Mouse (Mus musculus) CH12.LX (cell line): ENCODE results near the gene Kalrn. TPM values are rescaled to one million over a fixed set of nuclear protein-coding genes. Genes with fewer than 3 reads are reported as not detected.

Source experiments
- DNase-seq: peaks from one replicate; pipeline ENCODE4 v3.0.0-alpha.2; 2013; ENCODE audit errors: extremely low read depth
- H3K27ac ChIP-seq: 2 replicates; pipeline ENCODE4 v1.5.1; 2012; ENCODE audit warnings: low read depth, mild to moderate bottlenecking, control low read depth, moderate library complexity; ENCODE audit not compliant: insufficient read depth
- H3K27me3 ChIP-seq: replicated peaks from 2 replicates; pipeline ENCODE3; 2012; ENCODE audit warnings: inconsistent platforms
- H3K36me3 ChIP-seq, 2 experiments: replicated peaks in 1 of 2; 2 replicates each; pipeline versions ENCODE3 to v1.6.1; 2012; ENCODE audit warnings: inconsistent platforms in 1 of 2, low read length in 1 of 2, mild to moderate bottlenecking in 1 of 2, mixed read lengths in 1 of 2, moderate library complexity in 1 of 2; ENCODE audit not compliant: control insufficient read depth in 1 of 2, insufficient read depth in 1 of 2
- H3K4me1 ChIP-seq, 2 experiments: 2 replicates each; pipeline ENCODE4 v1.6.1; 2012; ENCODE audit warnings: inconsistent platforms in 1 of 2, moderate library complexity in 1 of 2; ENCODE audit not compliant: insufficient read depth in 2 of 2, control insufficient read depth in 1 of 2
- H3K4me2 ChIP-seq: 2 replicates; pipeline ENCODE4 v1.6.1; 2012; ENCODE audit warnings: low read depth, mild to moderate bottlenecking, control low read depth; ENCODE audit not compliant: poor library complexity, insufficient read depth, severe bottlenecking
- H3K4me3 ChIP-seq, 3 experiments: fragments of 150-350 bp in 1 of 3; sonication (generic) in 1 of 3; replicated peaks in 1 of 3; 2 replicates each; pipeline versions ENCODE3 to v1.5.1; 2011 to 2012; ENCODE audit warnings: low read depth in 2 of 3, low read length in 2 of 3, mild to moderate bottlenecking in 2 of 3, moderate library complexity in 2 of 3, control low read depth in 1 of 3, improper control_type of control experiment in 1 of 3, inconsistent platforms in 1 of 3, mixed read lengths in 1 of 3; ENCODE audit not compliant: poor library complexity in 1 of 3
- H3K79me2 ChIP-seq: replicated peaks from 2 replicates; pipeline ENCODE4 v1.6.1; 2012; ENCODE audit warnings: mild to moderate bottlenecking, moderate library complexity; ENCODE audit not compliant: control insufficient read depth, poor library complexity, insufficient read depth, severe bottlenecking; ENCODE audit errors: extremely low read depth
- H3K9ac ChIP-seq: 2 replicates; pipeline ENCODE4 v1.6.1; 2012; ENCODE audit warnings: low read depth, mild to moderate bottlenecking, control low read depth, moderate library complexity; ENCODE audit not compliant: insufficient read depth
- H3K9me3 ChIP-seq: replicated peaks from 2 replicates; pipeline ENCODE3; 2012; ENCODE audit warnings: low read length, inconsistent platforms, mixed read lengths
- CTCF ChIP-seq, 2 experiments: IDR thresholded peaks in 1 of 2; conservative IDR thresholded peaks in 1 of 2; 2 replicates each; pipeline ENCODE4 v1.5.1; 2011 to 2012; ENCODE audit warnings: low read depth in 2 of 2, low read length in 2 of 2, improper control_type of control experiment in 1 of 2, inconsistent platforms in 1 of 2, mild to moderate bottlenecking in 1 of 2, moderate library complexity in 1 of 2
- E2F4 ChIP-seq: IDR thresholded peaks from 2 replicates; pipeline ENCODE4 v1.6.1; 2011; ENCODE audit warnings: low read depth, low read length, improper control_type of control experiment; ENCODE audit not compliant: insufficient replicate concordance
- ELF1 ChIP-seq: IDR thresholded peaks from 2 replicates; pipeline ENCODE4 v1.6.1; 2014; ENCODE audit warnings: low read depth, mild to moderate bottlenecking, inconsistent platforms, low read length, improper control_type of control experiment
- EP300 ChIP-seq: IDR thresholded peaks from 2 replicates; pipeline ENCODE4 v1.6.1; 2011; ENCODE audit warnings: low read length, improper control_type of control experiment
- GABPA ChIP-seq: IDR thresholded peaks from 2 replicates; pipeline ENCODE4 v1.6.1; 2012; ENCODE audit warnings: low read depth, low read length, improper control_type of control experiment, inconsistent platforms; ENCODE audit not compliant: insufficient replicate concordance
- JUN ChIP-seq: IDR thresholded peaks from 2 replicates; pipeline ENCODE4 v1.6.1; 2011; ENCODE audit warnings: low read depth, mild to moderate bottlenecking, low read length, improper control_type of control experiment, moderate library complexity; ENCODE audit not compliant: insufficient read depth
- KAT2A ChIP-seq: IDR thresholded peaks from 2 replicates; pipeline ENCODE4 v1.6.1; 2012; ENCODE audit warnings: low read length, improper control_type of control experiment, inconsistent platforms; ENCODE audit not compliant: insufficient replicate concordance
- MAFK ChIP-seq: IDR thresholded peaks from 2 replicates; pipeline ENCODE4 v1.6.1; 2011; ENCODE audit warnings: low read length, improper control_type of control experiment; ENCODE audit not compliant: insufficient replicate concordance
- MAX ChIP-seq: IDR thresholded peaks from 2 replicates; pipeline ENCODE4 v1.6.1; 2011; ENCODE audit warnings: low read length, improper control_type of control experiment
- MEF2A ChIP-seq: IDR thresholded peaks from 2 replicates; pipeline ENCODE4 v1.6.1; 2014; ENCODE audit warnings: low read depth, mild to moderate bottlenecking, inconsistent platforms, low read length, improper control_type of control experiment, borderline replicate concordance
- MYC ChIP-seq: IDR thresholded peaks from 2 replicates; pipeline ENCODE4 v1.6.1; 2011; ENCODE audit warnings: low read depth, mild to moderate bottlenecking, improper control_type of control experiment, low read length
- NRF1 ChIP-seq: IDR thresholded peaks from 2 replicates; pipeline ENCODE4 v1.6.1; 2014; ENCODE audit warnings: low read depth, mild to moderate bottlenecking, inconsistent platforms, low read length, improper control_type of control experiment, moderate library complexity
- SIN3A ChIP-seq: IDR thresholded peaks from 2 replicates; pipeline ENCODE4 v1.6.1; 2012; ENCODE audit warnings: low read length, improper control_type of control experiment, inconsistent platforms
- TBP ChIP-seq: conservative IDR thresholded peaks from 2 replicates; pipeline ENCODE4 v1.6.1; 2011; ENCODE audit warnings: low read depth, low read length, improper control_type of control experiment
- TCF12 ChIP-seq: IDR thresholded peaks from 2 replicates; pipeline ENCODE4 v1.6.1; 2014; ENCODE audit warnings: low read depth, mild to moderate bottlenecking, inconsistent platforms, low read length, improper control_type of control experiment
- USF1 ChIP-seq: IDR thresholded peaks from 2 replicates; pipeline ENCODE4 v1.6.1; 2014; ENCODE audit warnings: low read depth, mild to moderate bottlenecking, inconsistent platforms, low read length, improper control_type of control experiment
- USF2 ChIP-seq: conservative IDR thresholded peaks from 2 replicates; pipeline ENCODE4 v1.6.1; 2011; ENCODE audit warnings: low read depth, low read length, improper control_type of control experiment
- ZC3H11A ChIP-seq: IDR thresholded peaks from 2 replicates; pipeline ENCODE4 v1.6.1; 2012; ENCODE audit warnings: low read depth, mild to moderate bottlenecking, inconsistent platforms, low read length, improper control_type of control experiment
- ZMIZ1 ChIP-seq: IDR thresholded peaks from 2 replicates; pipeline ENCODE4 v1.6.1; 2012; ENCODE audit warnings: low read depth, mild to moderate bottlenecking, inconsistent platforms, low read length, improper control_type of control experiment
- dilution Hi-C: fragments of 300-500 bp; cut with MboI; formaldehyde crosslinking; loops from 2 replicates; pipeline ENCODE4 v1.14.3; 2020; ENCODE audit warnings: low sequenced_read_pairs; ENCODE audit not compliant: extremely low pct_unique_long_range_greater_than_20kb, extremely low pct_ligation_motif_present
- in situ Hi-C: fragments of 300-500 bp; cut with MboI; formaldehyde crosslinking; loops from 3 replicates; pipeline ENCODE4 v1.14.3; 2019; ENCODE audit warnings: low sequenced_read_pairs, low pct_ligation_motif_present, low pct_unique_long_range_greater_than_20kb, mixed read lengths
- polyA plus RNA-seq: library from polyadenylated mRNA; unstranded; fragments of >175 nt; gene quantifications from 2 replicates; pipeline ENCODE4 v1.2.1, GENCODE M21; 2012; ENCODE audit warnings: low read depth; ENCODE audit not compliant: insufficient read length
- total RNA-seq, 2 experiments: library from RNA; depleted of rRNA; stranded (reverse); fragments of 300-350 nt in 1 of 2; fragments of >200 nt in 1 of 2; gene quantifications; 2 replicates each; pipeline ENCODE4 v1.2.3; 2012 to 2014

The Kalrn gene
- total and polyA plus RNA-seq, 3 experiments = 0.08 to 0.09 TPM; not detected in 1

- H3K9ac ChIP-seq = no peak overlapping the region
- H3K4me3 ChIP-seq = no peak overlapping the region
- no peak for TF ChIP-seq ELF1
- TF ChIP-seq SIN3A = no peak
- no peak for TF ChIP-seq TCF12
- no peak for TF ChIP-seq TBP
- no peaks in the 10 kb centered on the region for H3K4me1 ChIP-seq
- peaks cover 87% of the 10 kb centered on the region for H3K27me3 ChIP-seq
- in situ Hi-C loops = no loop called here
- dilution Hi-C loops = no loop called here
- no peaks in the 10 kb centered on the region for H3K79me2 ChIP-seq
- H3K27ac ChIP-seq = no peak overlapping the region
- H3K36me3 ChIP-seq = no peaks in the 10 kb centered on the region
- no peak for DNase-seq
- no peaks in the 10 kb centered on the region for H3K9me3 ChIP-seq
- H3K4me2 ChIP-seq = no peak overlapping the region
Observed at GRCm38 (mm10) chr16:34389520-34390271, 183.6 kb downstream of the Kalrn start.

GRCm38 (mm10) chr16:34388871-34389270 is 184.5 kb downstream of the Kalrn start:
- H3K79me2 ChIP-seq = no peaks in the 10 kb centered on the region
- no peak overlapping the region for H3K9ac ChIP-seq
- TF ChIP-seq E2F4 (no peak), USF1 (no peak), MEF2A (no peak), MAX (no peak), CTCF (conservative IDR thresholded peaks at IDR 0.05 in 1 of 2, IDR thresholded peaks at IDR 0.05 in 1 of 2; ENCODE audit: low read depth in 2 of 2, low read length in 2 of 2) (no peak), EP300 (no peak), ZC3H11A (no peak), JUN (no peak), ZMIZ1 (no peak), KAT2A (no peak), NRF1 (no peak), USF2 (no peak), TCF12 (no peak), MAFK (no peak), SIN3A (no peak), GABPA (no peak), MYC (no peak)
- H3K27me3 ChIP-seq = peaks cover 87% of the 10 kb centered on the region
- no peak overlapping the region for H3K4me3 ChIP-seq
- H3K4me2 ChIP-seq = no peak overlapping the region
- in situ Hi-C loops = no loop called here
- H3K27ac ChIP-seq = no peak overlapping the region
- H3K36me3 ChIP-seq = no peaks in the 10 kb centered on the region
- DNase-seq = no peak
- dilution Hi-C loops = no loop called here
- no peaks in the 10 kb centered on the region for H3K9me3 ChIP-seq
- no peaks in the 10 kb centered on the region for H3K4me1 ChIP-seq
